Mouse (Mus musculus): Measurements from ENCODE around the gene Igdcc4. TPM values are rescaled to one million over a fixed set of nuclear protein-coding genes. Genes with fewer than 3 reads are reported as not detected.

Igdcc4 gene
- polyA plus RNA-seq, 1 experiment, result not detected

DNA sequence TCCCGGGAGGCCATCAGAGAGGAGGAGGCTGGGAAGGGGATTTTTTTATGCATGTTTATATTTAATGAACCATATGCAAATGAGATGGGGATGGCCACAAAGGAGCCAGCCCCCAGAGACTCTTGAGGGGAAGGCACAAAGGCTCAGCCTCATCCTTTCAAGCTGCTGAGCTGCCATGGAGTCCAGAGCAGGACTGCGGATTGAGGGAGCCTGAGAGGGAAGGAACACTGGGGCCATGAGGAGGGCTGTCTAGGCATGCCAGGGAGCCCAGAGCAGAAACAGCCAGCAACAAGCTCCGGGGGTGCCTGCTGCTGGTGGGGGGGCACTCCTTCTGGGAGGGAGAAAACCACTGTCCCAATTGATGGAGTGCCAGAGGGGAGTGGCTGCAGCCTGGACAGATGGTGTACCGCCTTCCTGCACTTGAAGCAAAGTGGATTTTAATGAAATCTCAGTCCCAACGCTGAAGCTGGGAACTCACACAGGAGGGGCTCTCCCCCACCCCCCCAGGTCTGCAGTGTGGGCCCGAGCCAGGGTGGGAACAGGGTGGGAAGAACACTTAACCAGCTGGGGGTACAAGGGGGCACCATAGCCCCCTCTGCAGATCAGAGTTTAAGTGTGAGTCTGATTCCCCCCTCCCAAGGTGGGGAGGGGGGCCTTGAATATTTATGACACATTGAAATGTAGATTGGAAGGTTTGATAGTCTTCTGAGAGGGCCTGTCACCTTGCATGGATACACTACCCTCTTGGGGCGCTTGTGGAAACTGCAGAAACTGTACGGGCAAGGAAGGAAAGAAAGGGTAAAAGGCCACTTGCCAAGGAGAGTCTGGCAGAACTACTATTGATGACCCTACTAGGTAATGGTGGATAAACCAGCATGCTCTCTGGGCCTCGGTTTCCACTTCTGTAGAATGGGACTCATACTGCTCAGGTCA, 74.9 kb downstream of the Igdcc4 start:
- peaks cover 50% of the 10 kb centered on the region for H3K27me3 ChIP-seq (ENCODE audit: control insufficient read depth)
- no peaks in the 10 kb centered on the region for H3K9me3 ChIP-seq (ENCODE audit: control insufficient read depth, low read length)
- no peak overlapping the region for H3K4me3 ChIP-seq (replicated peaks)
- H3K36me3 ChIP-seq (ENCODE audit: control insufficient read depth), result no peaks in the 10 kb centered on the region
- TF ChIP-seq TAL1 (IDR thresholded peaks at IDR 0.05; ENCODE audit: low read length) (no peak), GATA1 (IDR thresholded peaks at IDR 0.05; ENCODE audit: low read length) (no peak)
- H3K4me1 ChIP-seq (ENCODE audit: control insufficient read depth), result peaks cover 3% of the 10 kb centered on the region

DNA sequence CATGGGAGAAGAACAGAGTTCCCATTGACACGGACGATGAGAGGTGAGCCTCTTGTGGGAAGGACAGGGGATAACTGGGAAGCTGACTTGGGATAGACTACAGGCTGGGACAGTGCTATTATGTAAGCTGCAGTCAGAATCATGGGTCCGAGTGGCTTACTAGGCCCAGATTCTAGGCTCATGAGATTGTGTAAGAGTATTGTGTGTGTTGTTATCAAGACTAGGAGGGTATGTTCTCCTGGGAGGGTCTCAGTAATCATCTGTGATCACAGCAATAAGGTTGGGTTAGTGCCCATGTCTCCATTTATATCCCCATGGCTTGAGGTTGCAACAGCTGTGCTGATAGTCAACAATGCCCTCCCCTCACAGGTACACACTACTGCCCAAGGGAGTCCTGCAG, 76.2 kb downstream of the Igdcc4 start:
- H3K27me3 ChIP-seq (ENCODE audit: control insufficient read depth), result peaks cover 59% of the 10 kb centered on the region

DNA sequence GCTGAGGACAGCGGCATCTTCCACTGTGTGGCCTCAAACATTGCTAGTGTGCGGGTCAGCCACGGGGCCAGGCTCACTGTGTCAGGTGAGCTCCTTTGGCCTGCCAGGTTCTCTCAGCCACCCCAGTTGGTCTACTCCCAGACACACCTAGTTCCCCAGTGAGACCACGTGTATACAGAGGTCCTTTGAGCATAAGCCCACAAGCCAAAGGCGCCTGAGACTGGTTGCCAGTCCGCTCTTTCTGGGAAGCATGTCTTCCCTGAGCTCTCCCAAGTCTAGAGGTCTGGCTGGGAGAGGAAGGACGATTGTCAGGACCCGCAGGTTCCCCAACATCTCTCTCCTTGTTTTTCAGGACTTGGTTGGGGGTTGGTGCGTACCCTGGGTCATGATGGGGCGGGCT, 76.6 kb downstream of the Igdcc4 start:
- no peak overlapping the region for H3K4me3 ChIP-seq (replicated peaks)
- no peaks in the 10 kb centered on the region for H3K9me3 ChIP-seq (ENCODE audit: control insufficient read depth, low read length)
- TF ChIP-seq TAL1 (IDR thresholded peaks at IDR 0.05; ENCODE audit: low read length) (no peak), GATA1 (IDR thresholded peaks at IDR 0.05; ENCODE audit: low read length) (no peak)
- no peaks in the 10 kb centered on the region for H3K36me3 ChIP-seq (ENCODE audit: control insufficient read depth)
- H3K27me3 ChIP-seq (ENCODE audit: control insufficient read depth), result peaks cover 59% of the 10 kb centered on the region
- H3K4me1 ChIP-seq (ENCODE audit: control insufficient read depth), result peaks cover 3% of the 10 kb centered on the region

More for the DNA sequence above, 76.2 kb downstream of the Igdcc4 start:
- Histone ChIP-seq H3K36me3 (ENCODE audit: control insufficient read depth) (no peaks in the 10 kb centered on the region), H3K9me3 (ENCODE audit: control insufficient read depth, low read length) (no peaks in the 10 kb centered on the region), H3K4me1 (ENCODE audit: control insufficient read depth) (peaks cover 3% of the 10 kb centered on the region), H3K4me3 (replicated peaks) (no peak overlapping the region)
- no peak for TF ChIP-seq GATA1 (IDR thresholded peaks at IDR 0.05; ENCODE audit: low read length)
- no peak for TF ChIP-seq TAL1 (IDR thresholded peaks at IDR 0.05; ENCODE audit: low read length)

DNA sequence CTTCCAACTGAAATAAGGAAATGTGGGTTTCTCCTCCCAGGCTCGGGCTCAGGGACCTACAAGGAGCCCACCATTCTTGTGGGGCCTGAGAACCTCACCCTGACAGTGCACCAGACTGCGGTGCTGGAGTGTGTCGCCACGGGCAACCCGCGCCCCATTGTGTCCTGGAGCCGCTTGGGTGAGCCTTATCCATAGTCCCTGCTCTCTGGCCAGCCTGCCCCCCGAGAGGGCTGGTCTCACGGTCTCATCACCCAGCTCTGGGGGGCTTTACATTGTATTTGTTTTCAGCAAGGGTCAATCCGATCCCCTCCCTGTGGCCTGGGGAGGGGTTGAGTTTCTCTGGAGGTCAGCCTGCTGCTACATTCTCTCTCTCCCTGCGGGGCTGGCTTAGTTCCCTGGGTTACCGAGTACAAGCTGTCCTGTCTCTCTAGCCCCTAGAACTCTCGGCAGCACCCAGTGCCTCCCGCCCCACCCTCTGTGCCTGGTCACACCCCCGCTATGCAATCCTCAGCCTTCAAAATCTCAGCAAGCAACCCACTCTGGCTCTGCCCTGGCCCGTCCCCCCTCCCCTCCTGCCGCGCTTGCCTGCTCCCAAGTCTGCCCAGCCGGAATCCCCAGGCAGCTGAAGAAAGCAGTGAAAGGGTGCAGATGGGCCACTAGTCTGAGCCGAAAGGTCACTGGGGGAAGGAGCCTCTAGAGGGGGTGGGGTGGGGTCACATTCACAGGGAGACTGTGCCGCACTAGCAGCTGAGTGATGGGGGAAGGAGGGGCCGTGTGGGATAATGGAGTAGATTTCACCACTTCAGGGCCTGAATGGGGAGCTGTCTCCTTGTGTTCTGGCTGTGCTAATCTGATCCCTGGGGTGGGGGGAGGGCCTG, 77.3 kb downstream of the Igdcc4 start:
- Histone ChIP-seq H3K36me3 (ENCODE audit: control insufficient read depth) (no peaks in the 10 kb centered on the region), H3K4me1 (ENCODE audit: control insufficient read depth) (peaks cover 3% of the 10 kb centered on the region), H3K9me3 (ENCODE audit: control insufficient read depth, low read length) (no peaks in the 10 kb centered on the region), H3K4me3 (replicated peaks) (no peak overlapping the region), H3K27me3 (ENCODE audit: control insufficient read depth) (peaks cover 55% of the 10 kb centered on the region)
- no peak for TF ChIP-seq TAL1 (IDR thresholded peaks at IDR 0.05; ENCODE audit: low read length)
- no peak for TF ChIP-seq GATA1 (IDR thresholded peaks at IDR 0.05; ENCODE audit: low read length)

DNA sequence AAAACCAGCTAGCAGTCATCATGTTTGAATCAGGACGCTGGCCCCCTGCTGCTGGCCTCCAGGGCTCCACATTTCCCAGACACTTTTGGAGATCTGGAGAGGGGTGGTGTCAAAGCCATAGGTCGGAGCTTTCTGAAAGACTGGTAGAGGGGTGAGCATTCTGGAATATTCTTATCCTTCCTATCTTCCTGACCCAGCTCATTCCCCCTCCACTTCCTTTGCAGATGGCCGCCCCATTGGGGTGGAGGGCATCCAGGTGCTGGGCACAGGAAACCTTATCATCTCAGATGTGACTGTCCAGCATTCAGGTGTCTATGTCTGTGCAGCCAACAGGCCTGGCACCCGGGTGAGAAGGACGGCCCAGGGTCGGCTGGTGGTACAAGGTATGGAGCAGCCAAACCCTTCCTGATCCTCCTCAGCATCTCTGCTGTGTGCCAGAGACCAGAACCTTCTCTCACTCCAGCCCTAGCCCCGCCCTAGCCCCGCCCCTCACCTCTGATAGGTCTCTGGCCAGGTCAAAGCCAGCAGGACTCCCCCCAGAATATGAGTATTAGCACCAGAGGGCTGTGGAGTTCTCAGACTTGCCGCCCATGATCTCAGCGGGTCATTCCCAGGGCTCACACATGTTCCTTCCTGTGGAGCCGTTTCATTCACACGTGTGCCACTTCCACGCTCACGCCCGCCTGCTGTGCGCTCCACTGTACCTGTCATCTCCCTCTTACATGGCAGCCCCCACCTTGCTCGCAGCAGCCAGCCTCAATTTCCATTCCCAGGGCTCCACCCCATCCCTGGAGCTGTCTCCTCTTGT, 78.7 kb downstream of the Igdcc4 start:
- H3K4me3 ChIP-seq (replicated peaks), result no peak overlapping the region
- no peaks in the 10 kb centered on the region for H3K9me3 ChIP-seq (ENCODE audit: control insufficient read depth, low read length)
- H3K27me3 ChIP-seq (ENCODE audit: control insufficient read depth), result peaks cover 56% of the 10 kb centered on the region
- H3K36me3 ChIP-seq (ENCODE audit: control insufficient read depth), result no peaks in the 10 kb centered on the region
- TF ChIP-seq GATA1 (IDR thresholded peaks at IDR 0.05; ENCODE audit: low read length) (no peak), TAL1 (IDR thresholded peaks at IDR 0.05; ENCODE audit: low read length) (no peak)
- peaks cover 3% of the 10 kb centered on the region for H3K4me1 ChIP-seq (ENCODE audit: control insufficient read depth)

Other genes with a start within 250 kb of the Igdcc4 start
- not detected in 2 replicates for gene Slc24a1, start 149.9 kb upstream of the Igdcc4 start, polyA plus RNA-seq (2012)
- 3.3 and 3.8 TPM in 2 replicates for gene Ints14, start 140.6 kb upstream of the Igdcc4 start, polyA plus RNA-seq (2012)
- 0.22 and 0.27 TPM in 2 replicates for gene Hacd3, start 79.8 kb upstream of the Igdcc4 start, polyA plus RNA-seq (2012)
- gene Dpp8, start 69.1 kb upstream of the Igdcc4 start, polyA plus RNA-seq (2012), result 0.33 and 0.43 TPM in 2 replicates
- gene Igdcc3, start 39.7 kb downstream of the Igdcc4 start, polyA plus RNA-seq (2012), result not detected in 2 replicates
- gene Parp16, start 93.9 kb downstream of the Igdcc4 start, polyA plus RNA-seq (2012), result 3.0 and 3.3 TPM in 2 replicates
- not detected in 2 replicates for gene Cilp, start 163.7 kb downstream of the Igdcc4 start, polyA plus RNA-seq (2012)
- gene Clpx, start 192.8 kb downstream of the Igdcc4 start, polyA plus RNA-seq (2012), result 0.86 and 1.1 TPM in 2 replicates
- gene Pdcd7, start 244.6 kb downstream of the Igdcc4 start, polyA plus RNA-seq (2012), result 0.99 and 1.1 TPM in 2 replicates

All from erythroblast, embryonic 14.5 days (primary cell).